Mouse (Mus musculus): ENCODE results near the gene H2afb3. TPM values are rescaled to one million over a fixed set of nuclear protein-coding genes. Genes with fewer than 3 reads are reported as not detected.

H2afb3 gene
- not detected for total RNA-seq (2023)

DNA sequence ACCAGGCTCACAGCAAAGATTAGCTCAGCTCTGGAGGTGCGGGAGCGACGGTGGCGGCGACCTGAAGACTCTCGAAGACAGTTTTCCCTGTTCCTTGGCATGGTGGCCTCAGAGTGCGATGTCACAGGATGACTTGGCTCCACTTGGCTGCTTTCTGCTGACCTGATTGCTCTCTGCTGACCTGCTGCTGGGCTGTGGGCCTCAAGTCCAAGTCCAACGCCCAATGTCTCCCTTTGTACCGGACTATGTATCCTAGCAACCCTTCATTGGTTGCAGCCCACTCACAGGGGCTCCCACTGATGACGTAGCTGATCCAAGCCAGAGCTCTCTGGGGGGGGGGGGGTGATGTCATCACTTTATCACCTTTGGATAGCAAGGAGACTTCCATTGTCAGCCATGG is at the start of gene H2afb3:
H2afb3 (minus strand) TSS at position 101 of the 400 bp plus-strand sequence.

DNA sequence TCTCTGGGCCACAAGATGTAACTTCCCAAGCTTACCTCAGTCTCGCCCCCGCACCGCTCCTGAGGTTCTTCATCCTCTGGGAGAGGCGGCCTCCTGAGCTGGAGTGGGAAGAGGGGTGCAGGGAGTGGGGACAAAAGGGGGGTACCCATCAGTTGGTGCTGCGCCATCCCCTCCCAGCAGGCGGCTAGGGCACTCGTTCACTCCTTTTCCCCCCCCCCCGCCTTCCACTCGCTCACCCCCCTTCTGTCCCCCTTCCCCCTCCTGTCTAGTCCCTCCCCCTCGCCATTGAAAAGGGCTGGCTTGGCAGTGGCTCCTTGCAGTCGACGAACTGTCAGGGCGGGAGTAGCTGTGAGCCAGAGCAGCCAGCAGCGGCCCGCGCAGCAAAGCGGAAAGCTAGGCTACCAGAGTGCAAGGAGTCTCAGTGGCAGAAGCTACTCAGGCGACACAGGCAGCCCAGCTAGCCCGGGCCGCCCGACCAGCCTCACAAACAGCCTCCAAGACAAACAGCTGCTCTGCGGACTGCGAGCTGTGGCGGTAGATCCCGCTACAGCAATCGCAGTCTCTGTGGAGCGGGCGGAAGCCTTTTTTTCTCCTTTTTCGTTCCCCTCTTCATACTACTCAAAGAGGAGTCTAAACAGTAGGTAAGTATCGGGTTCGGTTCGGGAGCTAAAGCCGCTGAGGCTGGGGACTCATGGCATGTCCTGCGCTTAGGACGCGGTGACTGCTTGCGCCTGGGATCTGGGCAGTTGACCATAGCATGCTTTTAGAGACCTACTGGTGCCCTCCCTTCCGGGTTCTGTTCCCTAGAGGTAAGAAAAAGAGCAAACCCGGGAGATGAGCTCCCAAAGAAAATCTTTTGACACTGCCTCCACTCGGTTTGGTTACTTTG is 22.6 kb downstream of the H2afb3 start, which contains the start of gene Pcdh11x:
Pcdh11x (plus strand) TSS at position 249 of the 889 bp plus-strand sequence.

Other genes with a start within 250 kb of the H2afb3 start
- gene Pcdh11x, start 22.8 kb downstream of the H2afb3 start, total RNA-seq (2023) = not detected

Measured in CD4-positive naive resting alpha-beta T cell, adult 57 days (primary cell).